Mouse (Mus musculus): ENCODE results near the gene Omt2a.

DNA sequence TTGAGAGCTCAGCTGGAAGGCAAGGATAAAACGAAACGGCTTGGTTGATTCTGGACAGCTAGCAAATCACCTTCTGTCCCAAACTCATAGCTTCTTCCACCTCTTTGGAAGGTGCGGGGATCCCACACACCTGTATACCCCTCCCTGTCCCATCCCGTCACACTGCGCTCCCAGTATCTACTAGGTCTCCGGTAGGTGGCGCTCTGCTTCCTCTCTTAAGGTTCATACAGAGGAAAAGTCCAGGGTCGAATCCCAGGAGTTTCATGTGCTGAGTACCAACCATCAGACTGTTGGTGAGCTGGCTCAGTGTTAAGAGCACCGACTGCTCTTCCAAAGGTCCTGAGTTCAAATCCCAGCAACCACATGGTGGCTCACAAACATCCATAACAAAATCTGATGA is 43.5 kb upstream of the Omt2a start:
- TF ChIP-seq CTCF (IDR thresholded peaks at IDR 0.05; ENCODE audit: extremely low read depth, insufficient read depth, insufficient read length, insufficient replicate concordance) (peak; percentile 71; the same call in 1 of the 2 replicates), POLR2A (IDR thresholded peaks at IDR 0.05; ENCODE audit: low read depth, low read length) (no peak)

Measured in spleen, adult 2 months (tissue).